Mouse (Mus musculus): ENCODE measurements around the gene Zfp592. TPM values are rescaled to one million over a fixed set of nuclear protein-coding genes. Genes with fewer than 3 reads are reported as not detected.
"Not testable (repeated sequence)": the region's sequence is repeated elsewhere in the genome, so short reads cannot be mapped to it uniquely, and the experiment has no call there.

Gene Zfp592
- polyA plus RNA-seq, 1 experiment from 2014 or later, result 6.6 TPM

DNA sequence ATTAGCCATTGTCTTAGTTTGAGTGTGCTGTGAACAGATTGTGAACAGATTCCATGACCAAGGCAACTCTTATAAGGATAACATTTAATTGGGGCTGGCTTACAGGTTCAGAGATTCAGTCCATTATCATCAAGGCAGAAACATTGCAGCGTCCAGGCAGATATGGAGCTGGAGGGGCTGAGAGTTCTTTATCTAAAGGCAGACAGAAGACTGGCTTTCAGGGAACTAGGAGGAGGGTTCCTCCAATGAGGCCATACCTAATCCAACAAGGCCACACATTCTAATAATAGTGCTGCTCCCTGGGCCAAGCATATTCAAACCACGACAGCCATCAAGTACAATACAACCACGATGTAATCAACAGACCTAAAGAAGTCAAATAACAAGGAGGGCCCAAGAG, 34.5 kb upstream of the Zfp592 start:
- Histone ChIP-seq H3K27ac (ENCODE audit: low read length) (no peak overlapping the region), H3K27me3 (replicated peaks; ENCODE audit: insufficient read depth, low read length) (no peaks in the 10 kb centered on the region), H3K4me2 (replicated peaks; ENCODE audit: low read depth, low read length) (no peak overlapping the region), H3K36me3 (ENCODE audit: insufficient read depth, low read length) (no peaks in the 10 kb centered on the region), H3K4me1 (ENCODE audit: insufficient read depth, low read depth, low read length) (no peaks in the 10 kb centered on the region), H3K4me3 (ENCODE audit: low read depth, low read length) (no peak overlapping the region), H3K9ac (replicated peaks; ENCODE audit: low read depth) (no peak overlapping the region), H3K9me3 (ENCODE audit: low read length) (no peaks in the 10 kb centered on the region)
- 72% methylated on average over 3 of the region's 3 CpGs for WGBS
- ATAC-seq (no peak), DNase-seq (ENCODE audit: low spot score) (no peak)
- no peak for TF ChIP-seq CTCF (IDR thresholded peaks at IDR 0.05)
- TF ChIP-seq EP300 (IDR thresholded peaks at IDR 0.05), result no peak

DNA sequence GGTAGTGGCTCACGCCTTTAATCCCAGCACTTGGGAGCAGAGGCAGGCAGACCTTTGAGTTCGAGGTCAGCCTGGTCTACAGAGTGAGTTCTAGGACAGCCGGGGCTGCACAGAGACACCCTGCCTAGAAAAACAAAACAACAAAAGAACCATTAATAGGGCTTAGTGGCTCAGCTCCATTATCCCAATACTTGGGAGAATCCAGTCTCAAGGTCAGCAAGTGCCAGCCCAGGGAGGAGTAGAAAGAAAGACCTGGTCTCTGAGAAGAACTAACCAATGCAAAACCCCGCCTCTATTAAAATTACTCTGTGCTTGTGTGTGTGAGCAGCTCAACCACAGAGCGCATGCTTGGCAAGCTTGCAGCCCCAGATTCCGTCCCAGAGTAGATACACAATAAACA, 30.7 kb upstream of the Zfp592 start:
- H3K27me3 ChIP-seq (replicated peaks; ENCODE audit: insufficient read depth, low read length), result no peaks in the 10 kb centered on the region
- H3K27ac ChIP-seq (ENCODE audit: low read length), result no peak overlapping the region
- no peak overlapping the region for H3K4me2 ChIP-seq (replicated peaks; ENCODE audit: low read depth, low read length)
- no peaks in the 10 kb centered on the region for H3K9me3 ChIP-seq (ENCODE audit: low read length)
- no peak overlapping the region for H3K9ac ChIP-seq (replicated peaks; ENCODE audit: low read depth)
- TF ChIP-seq CTCF (IDR thresholded peaks at IDR 0.05) (no peak), EP300 (IDR thresholded peaks at IDR 0.05) (no peak)
- DNase-seq (ENCODE audit: low spot score), result no peak
- H3K4me1 ChIP-seq (ENCODE audit: insufficient read depth, low read depth, low read length), result no peaks in the 10 kb centered on the region
- H3K36me3 ChIP-seq (ENCODE audit: insufficient read depth, low read length), result no peaks in the 10 kb centered on the region
- H3K4me3 ChIP-seq (ENCODE audit: low read depth, low read length), result no peak overlapping the region
- 61% methylated on average over 6 of the region's 6 CpGs for WGBS
- ATAC-seq, result no peak

DNA sequence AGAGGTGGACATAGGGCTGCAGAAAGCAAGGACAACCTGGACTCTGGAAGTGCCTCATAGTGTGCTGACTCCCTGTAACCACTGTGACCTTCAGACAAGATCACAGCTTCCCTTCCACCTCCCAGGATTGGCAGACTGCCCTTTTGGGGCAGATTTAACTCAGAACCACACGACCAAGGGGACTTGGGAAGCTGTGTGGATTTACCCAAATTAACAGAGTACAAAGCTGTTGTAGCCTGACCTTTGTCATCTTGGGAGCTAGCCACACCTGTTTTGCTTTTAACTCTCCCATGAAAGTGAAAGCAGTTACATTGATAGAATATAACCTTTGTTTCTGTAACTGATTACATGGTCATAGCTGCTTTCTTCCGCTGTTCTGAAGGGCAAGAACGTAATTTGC, 22.6 kb upstream of the Zfp592 start:
- Histone ChIP-seq H3K27me3 (replicated peaks; ENCODE audit: insufficient read depth, low read length) (no peaks in the 10 kb centered on the region), H3K9ac (replicated peaks; ENCODE audit: low read depth) (no peak overlapping the region), H3K36me3 (ENCODE audit: insufficient read depth, low read length) (no peaks in the 10 kb centered on the region), H3K4me1 (ENCODE audit: insufficient read depth, low read depth, low read length) (no peaks in the 10 kb centered on the region), H3K27ac (ENCODE audit: low read length) (no peak overlapping the region), H3K4me2 (replicated peaks; ENCODE audit: low read depth, low read length) (no peak overlapping the region), H3K9me3 (ENCODE audit: low read length) (no peaks in the 10 kb centered on the region), H3K4me3 (ENCODE audit: low read depth, low read length) (no peak overlapping the region)
- TF ChIP-seq CTCF (IDR thresholded peaks at IDR 0.05) (no peak), EP300 (IDR thresholded peaks at IDR 0.05) (no peak)
- DNase-seq (ENCODE audit: low spot score), result no peak
- no peak for ATAC-seq
- 65% methylated on average over 3 of the region's 3 CpGs for WGBS

DNA sequence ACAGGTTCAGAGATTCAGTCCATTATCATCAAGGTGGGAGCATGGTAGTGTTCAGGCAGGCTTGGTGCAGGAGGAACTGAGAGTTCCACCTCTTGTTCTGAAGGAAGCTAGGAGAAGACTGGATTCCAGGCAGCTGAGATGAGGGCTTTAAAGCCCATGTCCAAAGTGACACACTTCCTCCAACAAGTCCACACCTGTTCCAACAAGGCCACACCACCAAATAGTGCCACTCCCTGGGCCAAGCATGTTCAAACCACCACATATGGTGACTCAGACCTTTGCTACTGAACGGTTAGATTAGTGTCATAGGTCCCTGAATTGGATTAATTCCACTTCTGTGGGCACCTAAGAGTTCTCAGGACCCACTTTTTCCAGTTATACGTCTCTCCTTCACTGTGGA, 22.1 kb upstream of the Zfp592 start:
- no peaks in the 10 kb centered on the region for H3K4me1 ChIP-seq (ENCODE audit: insufficient read depth, low read depth, low read length)
- no peak overlapping the region for H3K4me3 ChIP-seq (ENCODE audit: low read depth, low read length)
- H3K27ac ChIP-seq (ENCODE audit: low read length), result no peak overlapping the region
- TF ChIP-seq EP300 (IDR thresholded peaks at IDR 0.05) (no peak), CTCF (IDR thresholded peaks at IDR 0.05) (no peak)
- 66% methylated on average over 2 of the region's 2 CpGs for WGBS
- no peaks in the 10 kb centered on the region for H3K27me3 ChIP-seq (replicated peaks; ENCODE audit: insufficient read depth, low read length)
- no peak overlapping the region for H3K9ac ChIP-seq (replicated peaks; ENCODE audit: low read depth)
- ATAC-seq (no peak), DNase-seq (ENCODE audit: low spot score) (no peak)
- no peak overlapping the region for H3K4me2 ChIP-seq (replicated peaks; ENCODE audit: low read depth, low read length)
- no peaks in the 10 kb centered on the region for H3K36me3 ChIP-seq (ENCODE audit: insufficient read depth, low read length)
- no peaks in the 10 kb centered on the region for H3K9me3 ChIP-seq (ENCODE audit: low read length)

DNA sequence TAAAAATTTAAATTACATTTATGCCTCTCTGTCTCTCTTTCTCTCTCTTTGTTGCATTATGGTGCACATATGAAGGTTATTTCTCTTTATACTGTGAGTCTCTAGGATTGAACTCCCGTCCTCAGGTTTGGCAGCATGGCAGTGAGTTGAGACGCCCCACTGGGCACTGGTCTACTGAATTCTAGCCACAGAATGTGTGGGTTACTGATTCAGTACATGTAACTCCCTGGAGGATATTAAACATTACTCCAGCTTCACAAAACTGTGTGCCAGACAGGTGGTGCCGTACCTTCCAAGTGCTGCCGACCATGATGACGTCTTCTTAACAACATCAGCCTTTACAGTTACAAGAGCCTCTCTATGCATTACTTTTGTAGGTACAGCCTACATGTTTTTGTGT, 21.4 kb upstream of the Zfp592 start:
- no peak overlapping the region for H3K4me3 ChIP-seq (ENCODE audit: low read depth, low read length)

DNA sequence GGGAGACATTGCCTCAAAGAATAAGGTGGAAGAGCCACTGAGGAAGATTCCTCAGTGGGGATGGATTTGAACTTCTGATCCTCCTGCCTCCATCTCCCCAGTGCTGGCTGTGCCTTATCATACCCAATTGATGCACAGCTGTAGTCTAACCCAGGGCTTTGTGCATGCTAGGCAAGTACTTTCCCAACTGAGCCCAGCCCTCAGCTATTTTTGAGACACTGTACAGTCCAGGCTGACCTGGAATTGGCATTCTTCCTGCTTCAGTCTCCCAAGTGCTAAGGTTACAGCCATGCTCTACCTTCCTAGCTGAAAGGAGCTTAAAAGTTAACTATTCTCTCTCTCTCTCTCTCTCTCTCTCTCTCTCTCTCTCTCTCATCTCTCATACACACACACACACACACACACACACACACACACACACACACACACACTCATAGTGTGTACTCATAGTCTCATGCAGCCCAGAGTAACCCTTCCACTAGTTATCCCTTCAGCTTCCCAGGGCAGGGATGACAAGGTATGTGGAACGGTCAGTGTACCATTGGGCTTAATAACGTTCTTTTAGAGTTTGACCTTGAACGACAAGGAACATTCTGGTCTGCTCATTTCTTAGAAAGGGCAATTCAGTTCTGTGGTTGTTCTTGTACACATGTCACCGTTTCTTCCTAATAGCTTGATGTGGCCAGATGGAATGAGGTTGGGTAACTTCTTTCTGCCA, 20.4 kb upstream of the Zfp592 start:
- H3K9me3 ChIP-seq (ENCODE audit: low read length); H3K36me3 ChIP-seq (ENCODE audit: insufficient read depth, low read length); H3K9ac ChIP-seq (replicated peaks; ENCODE audit: low read depth); DNase-seq (ENCODE audit: low spot score); H3K4me3 ChIP-seq (ENCODE audit: low read depth, low read length); H3K4me2 ChIP-seq (replicated peaks; ENCODE audit: low read depth, low read length); H3K4me1 ChIP-seq (ENCODE audit: insufficient read depth, low read depth, low read length); H3K27ac ChIP-seq (ENCODE audit: low read length); H3K27me3 ChIP-seq (replicated peaks; ENCODE audit: insufficient read depth, low read length): not testable (repeated sequence)
- peak; percentile 32; the same call in 1 of the 2 replicates for ATAC-seq
- 40% methylated on average over 4 of the region's 4 CpGs for WGBS

More for the DNA sequence above, 21.4 kb upstream of the Zfp592 start:
- Histone ChIP-seq H3K9ac (replicated peaks; ENCODE audit: low read depth) (no peak overlapping the region), H3K27ac (ENCODE audit: low read length) (no peak overlapping the region), H3K36me3 (ENCODE audit: insufficient read depth, low read length) (no peaks in the 10 kb centered on the region), H3K9me3 (ENCODE audit: low read length) (no peaks in the 10 kb centered on the region), H3K4me1 (ENCODE audit: insufficient read depth, low read depth, low read length) (no peaks in the 10 kb centered on the region), H3K27me3 (replicated peaks; ENCODE audit: insufficient read depth, low read length) (no peaks in the 10 kb centered on the region), H3K4me2 (replicated peaks; ENCODE audit: low read depth, low read length) (no peak overlapping the region)
- DNase-seq (ENCODE audit: low spot score), result no peak
- no peak for ATAC-seq
- no peak for TF ChIP-seq CTCF (IDR thresholded peaks at IDR 0.05)
- no peak for TF ChIP-seq EP300 (IDR thresholded peaks at IDR 0.05)
- 95% methylated on average over 5 of the region's 5 CpGs for WGBS

DNA sequence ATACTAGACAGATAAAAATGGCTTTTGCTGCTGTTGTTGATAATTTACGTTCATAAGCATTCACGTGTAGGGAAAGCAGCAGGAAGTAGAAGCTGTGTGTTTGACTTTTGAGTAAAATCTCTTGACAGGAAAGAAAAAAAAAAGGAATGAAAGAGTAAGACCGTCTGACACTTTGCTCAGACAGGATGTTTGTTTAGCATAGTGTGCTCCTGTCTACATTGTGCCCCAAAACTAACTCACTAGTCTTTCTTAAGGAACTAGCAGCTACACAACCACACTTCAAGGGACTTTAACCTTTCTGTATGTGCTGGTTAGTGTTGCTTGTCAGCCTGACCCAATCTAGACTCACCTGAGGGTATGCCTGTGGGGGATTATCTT, 19.9 kb upstream of the Zfp592 start:
- H3K27ac ChIP-seq (ENCODE audit: low read length); H3K4me1 ChIP-seq (ENCODE audit: insufficient read depth, low read depth, low read length); H3K4me3 ChIP-seq (ENCODE audit: low read depth, low read length); H3K9me3 ChIP-seq (ENCODE audit: low read length); H3K27me3 ChIP-seq (replicated peaks; ENCODE audit: insufficient read depth, low read length); H3K36me3 ChIP-seq (ENCODE audit: insufficient read depth, low read length); H3K9ac ChIP-seq (replicated peaks; ENCODE audit: low read depth); DNase-seq (ENCODE audit: low spot score); H3K4me2 ChIP-seq (replicated peaks; ENCODE audit: low read depth, low read length): not testable (repeated sequence)
- 0 out of 2 replicates have a peak, but pooled peaks have one; percentile 1 for ATAC-seq
- WGBS, result 0% methylated on average over 3 of the region's 3 CpGs

All from lung, postnatal 0 days (tissue).